Mouse (Mus musculus): ENCODE results near the gene Slc6a21. TPM values are rescaled to one million over a fixed set of nuclear protein-coding genes. Genes with fewer than 3 reads are reported as not detected.

The Slc6a21 gene
- polyA plus RNA-seq, 1 experiment from 2014 or later = not detected

GRCm38 (mm10) chr7:45272786-45273412, 4.4 kb upstream of the Slc6a21 start:
- H3K9ac ChIP-seq (ENCODE audit: low read depth, low read length) = no peak overlapping the region
- H3K4me1 ChIP-seq (ENCODE audit: control insufficient read depth, low read depth, low read length) = no peaks in the 10 kb centered on the region; the same call in 1 of the 2 replicates
- H3K27me3 ChIP-seq (ENCODE audit: control insufficient read depth, insufficient read depth, low read depth, low read length) = no peaks in the 10 kb centered on the region
- H3K36me3 ChIP-seq (ENCODE audit: control insufficient read depth, insufficient read depth) = no peaks in the 10 kb centered on the region
- 57% methylated on average over 10 of the region's 10 CpGs for WGBS (ENCODE audit: insufficient replicate concordance)
- ATAC-seq (ENCODE audit: low read depth) = no peak
- H3K4me2 ChIP-seq (ENCODE audit: low read depth, low read length) = no peak overlapping the region
- no peaks in the 10 kb centered on the region for H3K9me3 ChIP-seq (replicated peaks; ENCODE audit: control insufficient read depth, low read length)
- H3K27ac ChIP-seq (ENCODE audit: low read length) = no peak overlapping the region
- H3K4me3 ChIP-seq (ENCODE audit: low read depth, low read length) = no peak overlapping the region

GRCm38 (mm10) chr7:45273672-45274071, 3.6 kb upstream of the Slc6a21 start:
- WGBS (ENCODE audit: insufficient replicate concordance) = 66% methylated on average over 8 of the region's 8 CpGs
- Histone ChIP-seq H3K9ac (ENCODE audit: low read depth, low read length) (no peak overlapping the region), H3K9me3 (replicated peaks; ENCODE audit: control insufficient read depth, low read length) (no peaks in the 10 kb centered on the region), H3K4me1 (ENCODE audit: control insufficient read depth, low read depth, low read length) (no peaks in the 10 kb centered on the region; the same call in 1 of the 2 replicates), H3K36me3 (ENCODE audit: control insufficient read depth, insufficient read depth) (no peaks in the 10 kb centered on the region), H3K4me3 (ENCODE audit: low read depth, low read length) (no peak overlapping the region), H3K4me2 (ENCODE audit: low read depth, low read length) (no peak overlapping the region), H3K27ac (ENCODE audit: low read length) (no peak overlapping the region), H3K27me3 (ENCODE audit: control insufficient read depth, insufficient read depth, low read depth, low read length) (no peaks in the 10 kb centered on the region)
- ATAC-seq (ENCODE audit: low read depth) = peak; percentile 67

GRCm38 (mm10) chr7:45286486-45286885, 9.2 kb downstream of the Slc6a21 start:
- Histone ChIP-seq H3K27me3 (ENCODE audit: control insufficient read depth, insufficient read depth, low read depth, low read length) (no peaks in the 10 kb centered on the region), H3K36me3 (ENCODE audit: control insufficient read depth, insufficient read depth) (no peaks in the 10 kb centered on the region), H3K9me3 (replicated peaks; ENCODE audit: control insufficient read depth, low read length) (no peaks in the 10 kb centered on the region), H3K4me1 (ENCODE audit: control insufficient read depth, low read depth, low read length) (no peaks in the 10 kb centered on the region), H3K9ac (ENCODE audit: low read depth, low read length) (no peak overlapping the region), H3K27ac (ENCODE audit: low read length) (no peak overlapping the region), H3K4me3 (ENCODE audit: low read depth, low read length) (no peak overlapping the region), H3K4me2 (ENCODE audit: low read depth, low read length) (no peak overlapping the region)
- ATAC-seq (ENCODE audit: low read depth) = no peak
- WGBS (ENCODE audit: insufficient replicate concordance) = 75% methylated on average over 13 of the region's 13 CpGs

GRCm38 (mm10) chr7:45296626-45297025, 19.3 kb downstream of the Slc6a21 start:
- no peaks in the 10 kb centered on the region for H3K27me3 ChIP-seq (ENCODE audit: control insufficient read depth, insufficient read depth, low read depth, low read length)
- WGBS (ENCODE audit: insufficient replicate concordance) = 56% methylated on average over 1 of the region's 1 CpGs
- no peaks in the 10 kb centered on the region for H3K36me3 ChIP-seq (ENCODE audit: control insufficient read depth, insufficient read depth)
- no peaks in the 10 kb centered on the region for H3K4me1 ChIP-seq (ENCODE audit: control insufficient read depth, low read depth, low read length)
- H3K27ac ChIP-seq (ENCODE audit: low read length) = no peak overlapping the region
- no peak overlapping the region for H3K9ac ChIP-seq (ENCODE audit: low read depth, low read length)
- ATAC-seq (ENCODE audit: low read depth) = no peak
- no peak overlapping the region for H3K4me3 ChIP-seq (ENCODE audit: low read depth, low read length)
- H3K9me3 ChIP-seq (replicated peaks; ENCODE audit: control insufficient read depth, low read length) = no peaks in the 10 kb centered on the region
- H3K4me2 ChIP-seq (ENCODE audit: low read depth, low read length) = no peak overlapping the region

GRCm38 (mm10) chr7:45297563-45297962, 20.2 kb downstream of the Slc6a21 start:
- Histone ChIP-seq H3K27ac (ENCODE audit: low read length) (no peak overlapping the region), H3K9me3 (replicated peaks; ENCODE audit: control insufficient read depth, low read length) (no peaks in the 10 kb centered on the region), H3K4me3 (ENCODE audit: low read depth, low read length) (no peak overlapping the region), H3K27me3 (ENCODE audit: control insufficient read depth, insufficient read depth, low read depth, low read length) (no peaks in the 10 kb centered on the region), H3K36me3 (ENCODE audit: control insufficient read depth, insufficient read depth) (no peaks in the 10 kb centered on the region), H3K4me1 (ENCODE audit: control insufficient read depth, low read depth, low read length) (no peaks in the 10 kb centered on the region), H3K4me2 (ENCODE audit: low read depth, low read length) (no peak overlapping the region), H3K9ac (ENCODE audit: low read depth, low read length) (no peak overlapping the region)
- 53% methylated on average over 3 of the region's 3 CpGs for WGBS (ENCODE audit: insufficient replicate concordance)
- no peak for ATAC-seq (ENCODE audit: low read depth)

- Histone ChIP-seq H3K27me3 (ENCODE audit: control insufficient read depth, insufficient read depth, low read depth, low read length) (no peaks in the 10 kb centered on the region), H3K9me3 (replicated peaks; ENCODE audit: control insufficient read depth, low read length) (no peaks in the 10 kb centered on the region), H3K4me2 (ENCODE audit: low read depth, low read length) (no peak overlapping the region), H3K27ac (ENCODE audit: low read length) (no peak overlapping the region), H3K4me3 (ENCODE audit: low read depth, low read length) (no peak overlapping the region), H3K36me3 (ENCODE audit: control insufficient read depth, insufficient read depth) (no peaks in the 10 kb centered on the region), H3K9ac (ENCODE audit: low read depth, low read length) (no peak overlapping the region), H3K4me1 (ENCODE audit: control insufficient read depth, low read depth, low read length) (no peaks in the 10 kb centered on the region)
- peak; percentile 53; the same call in 1 of the 2 replicates for ATAC-seq (ENCODE audit: low read depth)
- WGBS (ENCODE audit: insufficient replicate concordance) = 6% methylated on average over 5 of the region's 5 CpGs
Observed at GRCm38 (mm10) chr7:45299752-45300151, 22.4 kb downstream of the Slc6a21 start.

- no peaks in the 10 kb centered on the region for H3K9me3 ChIP-seq (replicated peaks; ENCODE audit: control insufficient read depth, low read length)
- no peak overlapping the region for H3K4me2 ChIP-seq (ENCODE audit: low read depth, low read length)
- ATAC-seq (ENCODE audit: low read depth) = no peak
- no peak overlapping the region for H3K27ac ChIP-seq (ENCODE audit: low read length)
- no peaks in the 10 kb centered on the region; the same call in 1 of the 2 replicates for H3K4me1 ChIP-seq (ENCODE audit: control insufficient read depth, low read depth, low read length)
- no peaks in the 10 kb centered on the region for H3K36me3 ChIP-seq (ENCODE audit: control insufficient read depth, insufficient read depth)
- no peaks in the 10 kb centered on the region for H3K27me3 ChIP-seq (ENCODE audit: control insufficient read depth, insufficient read depth, low read depth, low read length)
- no peak overlapping the region for H3K4me3 ChIP-seq (ENCODE audit: low read depth, low read length)
- 13% methylated on average over 6 of the region's 6 CpGs for WGBS (ENCODE audit: insufficient replicate concordance)
- H3K9ac ChIP-seq (ENCODE audit: low read depth, low read length) = no peak overlapping the region
Observed at GRCm38 (mm10) chr7:45300270-45300669, 23.0 kb downstream of the Slc6a21 start.

GRCm38 (mm10) chr7:45302626-45303025, 25.3 kb downstream of the Slc6a21 start:
- Histone ChIP-seq H3K27ac (ENCODE audit: low read length) (no peak overlapping the region), H3K36me3 (ENCODE audit: control insufficient read depth, insufficient read depth) (no peaks in the 10 kb centered on the region), H3K9me3 (replicated peaks; ENCODE audit: control insufficient read depth, low read length) (no peaks in the 10 kb centered on the region), H3K27me3 (ENCODE audit: control insufficient read depth, insufficient read depth, low read depth, low read length) (no peaks in the 10 kb centered on the region), H3K4me1 (ENCODE audit: control insufficient read depth, low read depth, low read length) (no peaks in the 10 kb centered on the region; the same call in 1 of the 2 replicates), H3K4me3 (ENCODE audit: low read depth, low read length) (no peak overlapping the region), H3K9ac (ENCODE audit: low read depth, low read length) (no peak overlapping the region), H3K4me2 (ENCODE audit: low read depth, low read length) (no peak overlapping the region)
- ATAC-seq (ENCODE audit: low read depth) = no peak
- 65% methylated on average over 8 of the region's 8 CpGs for WGBS (ENCODE audit: insufficient replicate concordance)

GRCm38 (mm10) chr7:45304869-45305268, 27.6 kb downstream of the Slc6a21 start:
- H3K36me3 ChIP-seq (ENCODE audit: control insufficient read depth, insufficient read depth) = no peaks in the 10 kb centered on the region
- H3K9me3 ChIP-seq (replicated peaks; ENCODE audit: control insufficient read depth, low read length) = no peaks in the 10 kb centered on the region
- no peak overlapping the region for H3K27ac ChIP-seq (ENCODE audit: low read length)
- whole genome bisulfite sequencing (ENCODE audit: insufficient replicate concordance) = 27% methylated on average over 12 of the region's 13 CpGs
- H3K4me2 ChIP-seq (ENCODE audit: low read depth, low read length) = no peak overlapping the region
- H3K4me1 ChIP-seq (ENCODE audit: control insufficient read depth, low read depth, low read length) = no peaks in the 10 kb centered on the region; the same call in 1 of the 2 replicates
- H3K27me3 ChIP-seq (ENCODE audit: control insufficient read depth, insufficient read depth, low read depth, low read length) = no peaks in the 10 kb centered on the region
- no peak overlapping the region for H3K4me3 ChIP-seq (ENCODE audit: low read depth, low read length)
- H3K9ac ChIP-seq (ENCODE audit: low read depth, low read length) = no peak overlapping the region
- no peak for ATAC-seq (ENCODE audit: low read depth)
